In genomic region chr8:9975276-9975675, GRCm38 (mm10) we compare ENCODE assay signal across 8 mouse cellular contexts. TPM values are rescaled to one million over a fixed set of nuclear protein-coding genes. Genes with fewer than 3 reads are reported as not detected.
DNase-seq lines count a peak whose midpoint lies in the region; ATAC-seq and TF ChIP-seq lines count a peak whose summit lies in the region.

No protein-coding gene starts in this region.

- in situ Hi-C loops in CH12.LX (cut with MboI; ENCODE audit: low pct_ligation_motif_present, low pct_unique_long_range_greater_than_20kb, low sequenced_read_pairs): loop anchor here (25.0 kb wide), 1 partner anchor 337 kb away; no protein-coding TSS in a partner anchor

- H3K27me3 ChIP-seq in heart, embryonic 11.5 days (ENCODE audit: control insufficient read depth, insufficient read depth, low read length): no peaks in the 10 kb centered on the region
- H3K27me3 ChIP-seq in CH12.LX (replicated peaks): no peaks in the 10 kb centered on the region
- no peaks in the 10 kb centered on the region for H3K27me3 ChIP-seq in hindbrain, embryonic 13.5 days
- H3K27me3 ChIP-seq in midbrain, embryonic 14.5 days (ENCODE audit: control insufficient read depth, insufficient read depth, low read length): no peaks in the 10 kb centered on the region
- H3K27me3 ChIP-seq in cerebellum, adult 2 months (ENCODE audit: control insufficient read depth, insufficient read depth, low read length): no peaks in the 10 kb centered on the region

- no peak for TF ChIP-seq POLR2A in CH12.LX (IDR thresholded peaks at IDR 0.05; ENCODE audit: low read depth, low read length)
- no peak for TF ChIP-seq POLR2A in cerebellum, adult 2 months (IDR thresholded peaks at IDR 0.05; ENCODE audit: borderline replicate concordance, insufficient read depth, low read length)

- H3K9me3 ChIP-seq in heart, embryonic 11.5 days (replicated peaks; ENCODE audit: control insufficient read depth, low read length): no peaks in the 10 kb centered on the region
- H3K9me3 ChIP-seq in CH12.LX (replicated peaks; ENCODE audit: low read length): no peaks in the 10 kb centered on the region
- H3K9me3 ChIP-seq in hindbrain, embryonic 13.5 days: no peaks in the 10 kb centered on the region
- H3K9me3 ChIP-seq in midbrain, embryonic 14.5 days (ENCODE audit: control insufficient read depth, low read length): no peaks in the 10 kb centered on the region

- no peak for TF ChIP-seq RAD21 in CH12.LX (IDR thresholded peaks at IDR 0.05; ENCODE audit: low read depth, low read length)

- 0 out of 2 replicates have a peak overlapping the region, but pooled peaks have one; percentile 82 for H3K9ac ChIP-seq in heart, embryonic 11.5 days (ENCODE audit: low read depth, low read length)
- H3K9ac ChIP-seq in CH12.LX (ENCODE audit: insufficient read depth, low read depth): peak overlapping the region; percentile 33
- peak overlapping the region; percentile 78; the same call in 1 of the 2 replicates for H3K9ac ChIP-seq in hindbrain, embryonic 13.5 days
- no peak overlapping the region; the same call in 1 of the 2 replicates for H3K9ac ChIP-seq in midbrain, embryonic 14.5 days (replicated peaks; ENCODE audit: low read length)

- peaks cover 22% of the 10 kb centered on the region for H3K4me1 ChIP-seq in heart, embryonic 11.5 days (ENCODE audit: control insufficient read depth, insufficient read depth, low read length)
- H3K4me1 ChIP-seq in CH12.LX (ENCODE audit: control insufficient read depth in 1 of 2, insufficient read depth in 2 of 2): peaks cover 5 to 34% of the 10 kb centered on the region in 2 experiments; a peak in 3 of 4 replicates
- H3K4me1 ChIP-seq in hindbrain, embryonic 13.5 days (replicated peaks): peaks cover 39% of the 10 kb centered on the region
- H3K4me1 ChIP-seq in midbrain, embryonic 14.5 days (ENCODE audit: control insufficient read depth, insufficient read depth, low read length): peaks cover 28% of the 10 kb centered on the region
- H3K4me1 ChIP-seq in cerebellum, adult 2 months (ENCODE audit: control insufficient read depth, insufficient read depth, low read length): peaks cover 6% of the 10 kb centered on the region; the same call in 1 of the 2 replicates

- no peak for DNase-seq in heart, adult 8-10 months (ENCODE audit: low spot score)
- DNase-seq in CH12.LX (ENCODE audit: extremely low read depth): peak; percentile 39
- no peak for DNase-seq in midbrain, embryonic 14.5 days
- no peak for DNase-seq in cerebellum, adult 2 months
- DNase-seq in cerebellum, postnatal 4 days (ENCODE audit: low spot score in 2 of 2): no peak

- ATAC-seq in heart, embryonic 11.5 days (replicated peaks; ENCODE audit: insufficient number of reproducible peaks, low FRiP score, low TSS enrichment): no peak
- no peak for ATAC-seq in hindbrain, embryonic 13.5 days (ENCODE audit: low FRiP score)
- no peak for ATAC-seq in midbrain, embryonic 14.5 days (ENCODE audit: low FRiP score, low TSS enrichment)
- ATAC-seq in megakaryocyte-erythroid progenitor cell, adult 5-6 weeks (replicated peaks; ENCODE audit: low FRiP score, low TSS enrichment, poor library complexity, severe bottlenecking): no peak

- H3K79me2 ChIP-seq in CH12.LX (replicated peaks; ENCODE audit: control insufficient read depth, extremely low read depth, insufficient read depth, poor library complexity, severe bottlenecking): peaks cover 25% of the 10 kb centered on the region

- 41% methylated on average over 5 of the region's 5 CpGs for whole genome bisulfite sequencing in heart, embryonic 11.5 days (ENCODE audit: insufficient replicate concordance)
- WGBS in hindbrain, embryonic 13.5 days: 53% methylated on average over 5 of the region's 5 CpGs
- WGBS in midbrain, embryonic 14.5 days: 57% methylated on average over 5 of the region's 5 CpGs
- WGBS in cerebellum, adult 2 months: 46% methylated on average over 5 of the region's 5 CpGs

- peak; percentile 45 for TF ChIP-seq EP300 in CH12.LX (IDR thresholded peaks at IDR 0.05; ENCODE audit: low read length)

- H3K4me2 ChIP-seq in heart, embryonic 11.5 days: peak overlapping the region; percentile 82
- H3K4me2 ChIP-seq in CH12.LX (ENCODE audit: insufficient read depth, low read depth, poor library complexity, severe bottlenecking): peak overlapping the region; percentile 45; the same call in 1 of the 2 replicates
- peak overlapping the region; percentile 75 for H3K4me2 ChIP-seq in hindbrain, embryonic 13.5 days
- peak overlapping the region; percentile 75 for H3K4me2 ChIP-seq in midbrain, embryonic 14.5 days (ENCODE audit: low read length)

- peaks cover 6% of the 10 kb centered on the region for H3K36me3 ChIP-seq in heart, embryonic 11.5 days (ENCODE audit: control insufficient read depth, insufficient read depth, low read length)
- peaks cover 13 to 30% of the 10 kb centered on the region in 2 experiments for H3K36me3 ChIP-seq in CH12.LX (replicated peaks in 1 of 2; ENCODE audit: control insufficient read depth in 1 of 2, insufficient read depth in 1 of 2, low read length in 1 of 2)
- H3K36me3 ChIP-seq in hindbrain, embryonic 13.5 days: peaks cover 28% of the 10 kb centered on the region
- H3K36me3 ChIP-seq in midbrain, embryonic 14.5 days (ENCODE audit: control insufficient read depth, insufficient read depth, low read length): peaks cover 29% of the 10 kb centered on the region

- no peak for TF ChIP-seq CTCF in CH12.LX (conservative IDR thresholded peaks at IDR 0.05 in 1 of 2, IDR thresholded peaks at IDR 0.05 in 1 of 2; ENCODE audit: low read depth in 2 of 2, low read length in 2 of 2)
- TF ChIP-seq CTCF in cerebellum, adult 2 months (IDR thresholded peaks at IDR 0.05; ENCODE audit: borderline replicate concordance, insufficient read depth, low read depth, low read length): no peak

- peak overlapping the region; percentile 76 for H3K4me3 ChIP-seq in heart, embryonic 11.5 days (ENCODE audit: low read depth, low read length)
- H3K4me3 ChIP-seq in CH12.LX (replicated peaks in 1 of 3; ENCODE audit: low read depth in 2 of 3, low read length in 2 of 3, poor library complexity in 1 of 3): peak overlapping the region in 2 of 3 experiments; percentile 80 to 90
- H3K4me3 ChIP-seq in hindbrain, embryonic 13.5 days: peak overlapping the region; percentile 76
- H3K4me3 ChIP-seq in midbrain, embryonic 14.5 days (replicated peaks; ENCODE audit: low read depth, low read length): peak overlapping the region; percentile 70
- no peak overlapping the region for H3K4me3 ChIP-seq in cerebellum, adult 2 months (replicated peaks; ENCODE audit: insufficient read depth, low read depth, low read length)

- dilution Hi-C loops in CH12.LX (cut with MboI; ENCODE audit: extremely low pct_ligation_motif_present, extremely low pct_unique_long_range_greater_than_20kb, low sequenced_read_pairs): no loop called here

- H3K27ac ChIP-seq in heart, embryonic 11.5 days (ENCODE audit: low read depth, low read length): no peak overlapping the region
- no peak overlapping the region for H3K27ac ChIP-seq in CH12.LX (ENCODE audit: insufficient read depth, low read depth)
- no peak overlapping the region for H3K27ac ChIP-seq in hindbrain, embryonic 13.5 days
- H3K27ac ChIP-seq in midbrain, embryonic 14.5 days (replicated peaks; ENCODE audit: low read depth, low read length): no peak overlapping the region
- H3K27ac ChIP-seq in cerebellum, adult 2 months (ENCODE audit: insufficient read depth, low read length): no peak overlapping the region

TF ChIP-seq in CH12.LX, 34 proteins besides CTCF, POLR2A, EP300 and RAD21 (continues in another document):
- no peak for TF ChIP-seq SMC3 (IDR thresholded peaks at IDR 0.05; ENCODE audit: low read depth, low read length)
- TF ChIP-seq ZKSCAN1 (IDR thresholded peaks at IDR 0.05; ENCODE audit: borderline replicate concordance, low read depth, low read length): no peak
- TF ChIP-seq ETS1 (conservative IDR thresholded peaks at IDR 0.05; ENCODE audit: low read depth, low read length): 0 out of 2 replicates have a peak, but pooled peaks have one; percentile 13

RNA-seq across cellular contexts. Expression of gene Lig4, which starts 2.2 kb away (rescaled TPM):
- polyA plus RNA-seq in heart, embryonic 11.5 days (2014; fragmentation: Nextera tagmentation; extraction: Ambion mirVana): 4.3 and 5.4 TPM in 2 replicates
- total RNA-seq in heart, adult 8-10 months (2022): 1 to 10 TPM; 4.6 to 6.3 (median 5.9) TPM
- total RNA-seq in CH12.LX (2012; rRNA removed): 1.7 and 2.5 TPM in 2 replicates
- total RNA-seq in CH12.LX (2014; rRNA removed): 3.1 and 3.2 TPM in 2 replicates
- polyA plus RNA-seq in CH12.LX (2012; ENCODE audit: insufficient read length, low read depth): 7.1 and 7.9 TPM in 2 replicates
- polyA plus RNA-seq in hindbrain, embryonic 13.5 days (2015; fragmentation: Nextera tagmentation; extraction: Ambion mirVana): 11.1 and 12.1 TPM in 2 replicates
- 7.4 and 13.5 TPM in 2 replicates for polyA plus RNA-seq in midbrain, embryonic 14.5 days (2014; fragmentation: Nextera tagmentation; extraction: Ambion mirVana)
- polyA plus RNA-seq in cerebellum, adult 2 months (2012; rRNA removed): 5.3 and 5.6 TPM in 2 replicates
- total RNA-seq in megakaryocyte-erythroid progenitor cell, adult 5-6 weeks (2014; fragmentation: Nextera tagmentation): 2.6 and 3.0 TPM in 2 replicates
- total RNA-seq in megakaryocyte-erythroid progenitor cell, adult 5-6 weeks (2017): 1.5 and 3.8 TPM in 2 replicates

RNA-seq across cellular contexts. Expression of gene Abhd13, which starts 2.2 kb away (rescaled TPM):
- polyA plus RNA-seq in heart, embryonic 11.5 days (2014; fragmentation: Nextera tagmentation; extraction: Ambion mirVana): 13.9 and 17.2 TPM in 2 replicates
- total RNA-seq in heart, adult 8-10 months (2022): 1 to 10 TPM; 8.5 to 9.5 (median 9.2) TPM
- total RNA-seq in CH12.LX (2012; rRNA removed): 8.6 and 10.4 TPM in 2 replicates
- total RNA-seq in CH12.LX (2014; rRNA removed): 20.3 and 23.6 TPM in 2 replicates
- polyA plus RNA-seq in CH12.LX (2012; ENCODE audit: insufficient read length, low read depth): 11.3 and 13.0 TPM in 2 replicates
- polyA plus RNA-seq in hindbrain, embryonic 13.5 days (2015; fragmentation: Nextera tagmentation; extraction: Ambion mirVana): 12.8 and 14.6 TPM in 2 replicates
- polyA plus RNA-seq in midbrain, embryonic 14.5 days (2014; fragmentation: Nextera tagmentation; extraction: Ambion mirVana): 12.5 and 20.0 TPM in 2 replicates
- 14.2 and 14.5 TPM in 2 replicates for polyA plus RNA-seq in cerebellum, adult 2 months (2012; rRNA removed)
- 9.2 and 12.8 TPM in 2 replicates for total RNA-seq in megakaryocyte-erythroid progenitor cell, adult 5-6 weeks (2014; fragmentation: Nextera tagmentation)
- total RNA-seq in megakaryocyte-erythroid progenitor cell, adult 5-6 weeks (2017): 13.9 and 14.0 TPM in 2 replicates

RNA-seq across cellular contexts. Expression of gene Tnfsf13b, which starts 31.0 kb away (rescaled TPM):
- 0.40 TPM in 1 of 2 replicates, not detected in the other for polyA plus RNA-seq in heart, embryonic 11.5 days (2014; fragmentation: Nextera tagmentation; extraction: Ambion mirVana)
- total RNA-seq in heart, adult 8-10 months (2022): 1 to 10 TPM; 5.1 to 7.8 (median 5.7) TPM
- 0.04 and 0.17 TPM in 2 replicates for total RNA-seq in CH12.LX (2012; rRNA removed)
- total RNA-seq in CH12.LX (2014; rRNA removed): 0.85 and 1.4 TPM in 2 replicates
- 2.5 and 3.7 TPM in 2 replicates for polyA plus RNA-seq in CH12.LX (2012; ENCODE audit: insufficient read length, low read depth)
- 0.08 and 0.36 TPM in 2 replicates for polyA plus RNA-seq in hindbrain, embryonic 13.5 days (2015; fragmentation: Nextera tagmentation; extraction: Ambion mirVana)
- polyA plus RNA-seq in midbrain, embryonic 14.5 days (2014; fragmentation: Nextera tagmentation; extraction: Ambion mirVana): 0.12 and 0.18 TPM in 2 replicates
- 3.0 and 4.4 TPM in 2 replicates for polyA plus RNA-seq in cerebellum, adult 2 months (2012; rRNA removed)
- 0.20 TPM in 1 of 2 replicates, not detected in the other for total RNA-seq in megakaryocyte-erythroid progenitor cell, adult 5-6 weeks (2014; fragmentation: Nextera tagmentation)
- total RNA-seq in megakaryocyte-erythroid progenitor cell, adult 5-6 weeks (2017): 0.15 TPM in 1 of 2 replicates, not detected in the other
